Mouse (Mus musculus) hindbrain, postnatal 0 days (tissue): ENCODE results near the gene Tmem268. TPM values are rescaled to one million over a fixed set of nuclear protein-coding genes. Genes with fewer than 3 reads are reported as not detected.

Experiments used
- ATAC-seq: fragments of 200-750 bp; cut with Nextera tagmentation; 2 replicates; pipeline ENCODE4 v1.8.0; 2017; ENCODE audit warnings: mild to moderate bottlenecking, moderate TSS enrichment, moderate library complexity
- DNase-seq: peaks from one replicate; pipeline ENCODE4 v3.0.0-alpha.2; 2015; ENCODE audit warnings: low spot score
- H3K27ac ChIP-seq: fragments of 300-500 bp; sonication (generic); 2 replicates; pipeline ENCODE4 v1.5.1; 2014; ENCODE audit warnings: mild to moderate bottlenecking
- H3K27me3 ChIP-seq: fragments of 300-500 bp; sonication (generic); 2 replicates; pipeline ENCODE4 v1.6.1; 2014; ENCODE audit warnings: low read length, mixed read lengths; ENCODE audit not compliant: insufficient read depth
- H3K36me3 ChIP-seq: fragments of 300-500 bp; sonication (generic); 2 replicates; pipeline ENCODE4 v1.6.1; 2014; ENCODE audit warnings: low read length, mixed read lengths; ENCODE audit not compliant: insufficient read depth
- H3K4me1 ChIP-seq: fragments of 300-500 bp; sonication (generic); 2 replicates; pipeline ENCODE4 v1.6.1; 2014; ENCODE audit warnings: antibody characterized with exemption, low read length, mixed read lengths; ENCODE audit not compliant: insufficient read depth
- H3K4me2 ChIP-seq: fragments of 300-500 bp; sonication (generic); 2 replicates; pipeline ENCODE4 v1.6.1; 2014; ENCODE audit warnings: low read depth, mild to moderate bottlenecking, low read length, moderate library complexity, mixed read lengths
- H3K4me3 ChIP-seq: fragments of 300-500 bp; sonication (generic); 2 replicates; pipeline ENCODE4 v1.5.1; 2014; ENCODE audit warnings: low read length
- H3K9ac ChIP-seq: fragments of 300-500 bp; sonication (generic); replicated peaks from 2 replicates; pipeline ENCODE4 v1.6.1; 2014; ENCODE audit warnings: mild to moderate bottlenecking, low read length, moderate library complexity, mixed read lengths
- H3K9me3 ChIP-seq: fragments of 300-500 bp; sonication (generic); 2 replicates; pipeline ENCODE4 v1.6.1; 2016; ENCODE audit warnings: low read length, mixed read lengths
- CTCF ChIP-seq: IDR thresholded peaks from 2 replicates; pipeline ENCODE4 v1.5.1; 2016; ENCODE audit warnings: antibody characterized with exemption, control low read depth, low read depth
- WGBS: fragments of 180-500 bp; shearing (Covaris S2); extraction: QIAGEN DNeasy Blood & Tissue Kit; methylation state at CpG from one replicate; pipeline ENCODE4 v1.1.7; 2014; 5-methylcytosine and 5-hydroxymethylcytosine counted together
- polyA plus RNA-seq: library from polyadenylated mRNA; unstranded; fragments of >200 nt; fragmentation: Nextera tagmentation; extraction: Ambion mirVana; gene quantifications from 2 replicates; pipeline ENCODE4 v1.2.1, GENCODE M21; 2015
- total RNA-seq: library from RNA; depleted of rRNA; stranded (reverse); fragments of >200 nt; gene quantifications from 2 replicates; pipeline ENCODE4 v1.2.3, GENCODE M21; 2014; rRNA removed

Tmem268 gene
- total RNA-seq (3.2 and 7.9 TPM in 2 replicates), polyA plus RNA-seq (3.9 and 4.1 TPM in 2 replicates)

GRCm38 (mm10) chr4:63558407-63559081, at the start of gene Tmem268:
Gene Tmem268, plus strand, starts transcription at chr4:63558781.
- peak within 1 kb of the TSS; percentile 59 for H3K9ac ChIP-seq
- H3K36me3 ChIP-seq: no peaks in the 10 kb centered on the region
- H3K27ac ChIP-seq: peak within 1 kb of the TSS; percentile 32; the same call in 1 of the 2 replicates
- H3K4me2 ChIP-seq: peak within 1 kb of the TSS; percentile 93
- no peaks in the 10 kb centered on the region for H3K9me3 ChIP-seq
- ATAC-seq (peak; percentile 88), DNase-seq (peak; percentile 82)
- 1% methylated on average over 72 of the region's 81 CpGs for WGBS
- peak within 1 kb of the TSS; percentile 77 for H3K4me3 ChIP-seq
- H3K4me1 ChIP-seq: no peaks in the 10 kb centered on the region; the same call in 1 of the 2 replicates
- peak; percentile 35; the same call in 1 of the 2 replicates for TF ChIP-seq CTCF
- H3K27me3 ChIP-seq: no peaks in the 10 kb centered on the region

- Histone ChIP-seq H3K9ac (no peak overlapping the region), H3K4me1 (no peaks in the 10 kb centered on the region), H3K27me3 (no peaks in the 10 kb centered on the region), H3K9me3 (no peaks in the 10 kb centered on the region), H3K4me3 (no peak overlapping the region), H3K36me3 (no peaks in the 10 kb centered on the region), H3K27ac (no peak overlapping the region), H3K4me2 (no peak overlapping the region)
- 88% methylated on average over 2 of the region's 2 CpGs for WGBS
- DNase-seq (no peak), ATAC-seq (no peak)
- TF ChIP-seq CTCF: no peak
These were observed 45.7 kb upstream of the Tmem268 start for GRCm38 (mm10) chr4:63512921-63513320.

GRCm38 (mm10) chr4:63514454-63514984, 44.1 kb upstream of the Tmem268 start:
- 71% methylated on average over 4 of the region's 4 CpGs for WGBS
- no peak for TF ChIP-seq CTCF
- no peak overlapping the region for H3K9ac ChIP-seq

GRCm38 (mm10) chr4:63515021-63515420, 43.6 kb upstream of the Tmem268 start:
- Histone ChIP-seq H3K4me1 (no peaks in the 10 kb centered on the region), H3K4me3 (no peak overlapping the region), H3K4me2 (no peak overlapping the region), H3K27me3 (no peaks in the 10 kb centered on the region), H3K27ac (no peak overlapping the region), H3K9ac (no peak overlapping the region), H3K36me3 (no peaks in the 10 kb centered on the region), H3K9me3 (no peaks in the 10 kb centered on the region)
- ATAC-seq (no peak), DNase-seq (no peak)
- no peak for TF ChIP-seq CTCF
- 79% methylated on average over 5 of the region's 5 CpGs for WGBS

More at GRCm38 (mm10) chr4:63514454-63514984, 44.1 kb upstream of the Tmem268 start:
- DNase-seq (no peak), ATAC-seq (no peak)
- no peaks in the 10 kb centered on the region for H3K9me3 ChIP-seq
- H3K4me1 ChIP-seq: no peaks in the 10 kb centered on the region
- H3K27ac ChIP-seq: no peak overlapping the region
- H3K36me3 ChIP-seq: no peaks in the 10 kb centered on the region
- H3K27me3 ChIP-seq: no peaks in the 10 kb centered on the region
- H3K4me2 ChIP-seq: no peak overlapping the region
- H3K4me3 ChIP-seq: no peak overlapping the region

GRCm38 (mm10) chr4:63521813-63522419, 36.7 kb upstream of the Tmem268 start:
- no peaks in the 10 kb centered on the region for H3K4me1 ChIP-seq
- no peaks in the 10 kb centered on the region for H3K9me3 ChIP-seq
- no peaks in the 10 kb centered on the region for H3K36me3 ChIP-seq
- DNase-seq (no peak), ATAC-seq (no peak)
- 73% methylated on average over 2 of the region's 2 CpGs for WGBS
- no peak overlapping the region for H3K9ac ChIP-seq
- H3K4me3 ChIP-seq: no peak overlapping the region
- TF ChIP-seq CTCF: no peak
- H3K27ac ChIP-seq: no peak overlapping the region
- H3K27me3 ChIP-seq: no peaks in the 10 kb centered on the region
- H3K4me2 ChIP-seq: no peak overlapping the region

- no peak overlapping the region for H3K27ac ChIP-seq
- H3K4me1 ChIP-seq: no peaks in the 10 kb centered on the region
- no peak overlapping the region for H3K4me3 ChIP-seq
- ATAC-seq: 0 out of 2 replicates have a peak, but pooled peaks have one; percentile 35
- no peaks in the 10 kb centered on the region for H3K36me3 ChIP-seq
- DNase-seq: no peak
- H3K27me3 ChIP-seq: no peaks in the 10 kb centered on the region
- H3K9ac ChIP-seq: no peak overlapping the region
- H3K9me3 ChIP-seq: no peaks in the 10 kb centered on the region
- H3K4me2 ChIP-seq: no peak overlapping the region
- TF ChIP-seq CTCF: no peak
- 70% methylated on average over 8 of the region's 8 CpGs for WGBS
These were observed 33.1 kb upstream of the Tmem268 start for GRCm38 (mm10) chr4:63525514-63525913.

- DNase-seq (peak; percentile 29), ATAC-seq (no peak)
- Histone ChIP-seq H3K4me2 (no peak overlapping the region), H3K4me1 (no peaks in the 10 kb centered on the region), H3K4me3 (no peak overlapping the region), H3K9ac (no peak overlapping the region), H3K27ac (no peak overlapping the region), H3K9me3 (no peaks in the 10 kb centered on the region), H3K27me3 (no peaks in the 10 kb centered on the region), H3K36me3 (no peaks in the 10 kb centered on the region)
- WGBS: 57% methylated on average over 6 of the region's 6 CpGs
- TF ChIP-seq CTCF: no peak
These were observed 29.6 kb upstream of the Tmem268 start for GRCm38 (mm10) chr4:63528946-63529345.
